Mouse (Mus musculus) urinary bladder, adult 2 months (tissue): Measurements from ENCODE around the gene Txndc16. TPM values are rescaled to one million over a fixed set of nuclear protein-coding genes. Genes with fewer than 3 reads are reported as not detected.

Experiments
- DNase-seq: peaks from one replicate; pipeline ENCODE4 v3.0.0; 2022; ENCODE audit warnings: low spot score
- polyA plus RNA-seq: library from polyadenylated mRNA; depleted of rRNA; stranded (reverse); fragments of >200 nt; gene quantifications from 2 replicates; pipeline ENCODE4 v1.2.3, GENCODE M21; 2012; rRNA removed

Gene Txndc16
- polyA plus RNA-seq = 18.6 and 20.7 TPM in 2 replicates

DNA sequence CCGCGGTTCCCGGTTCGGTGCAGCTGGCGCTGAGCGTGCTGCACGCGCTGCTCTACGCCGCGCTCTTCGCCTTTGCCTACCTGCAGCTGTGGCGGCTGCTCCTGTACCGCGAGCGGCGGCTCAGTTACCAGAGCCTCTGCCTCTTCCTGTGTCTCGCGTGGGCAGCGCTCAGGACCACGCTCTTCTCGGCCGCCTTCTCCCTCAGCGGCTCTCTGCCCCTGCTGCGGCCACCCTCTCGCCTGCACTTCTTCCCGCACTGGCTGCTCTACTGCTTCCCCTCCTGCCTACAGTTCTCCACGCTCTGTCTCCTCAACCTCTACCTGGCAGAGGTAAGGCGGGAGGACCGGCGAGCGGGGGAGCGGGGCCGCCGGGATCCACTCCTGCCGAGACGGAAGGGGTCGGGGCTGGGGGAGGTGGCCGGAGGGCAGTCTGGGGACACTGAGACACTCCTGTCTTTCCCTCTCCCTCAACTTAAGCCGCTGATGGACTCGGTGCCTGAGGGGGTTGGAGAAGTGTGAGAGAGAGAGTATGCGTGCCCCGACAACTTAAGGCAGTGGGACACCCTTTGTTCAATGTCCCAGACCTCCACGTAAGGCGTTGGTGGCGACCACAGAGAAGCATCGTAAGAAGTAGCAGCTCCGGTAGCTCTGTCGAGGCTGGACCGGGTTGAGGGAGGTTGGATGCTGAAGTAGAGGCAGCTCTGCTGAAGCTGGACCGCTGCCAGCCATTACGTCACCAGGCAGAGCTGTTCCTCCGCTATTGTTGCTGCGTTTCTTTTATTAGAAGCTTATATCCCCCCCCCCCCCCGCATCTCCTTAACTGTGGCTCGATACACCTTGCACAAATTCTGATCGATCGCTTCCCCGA, at the start of gene Txndc16:
TSS of gene Txndc16 (minus strand) at position 239 of the 867 bp plus-strand sequence.
- peak; percentile 59 for DNase-seq

DNA sequence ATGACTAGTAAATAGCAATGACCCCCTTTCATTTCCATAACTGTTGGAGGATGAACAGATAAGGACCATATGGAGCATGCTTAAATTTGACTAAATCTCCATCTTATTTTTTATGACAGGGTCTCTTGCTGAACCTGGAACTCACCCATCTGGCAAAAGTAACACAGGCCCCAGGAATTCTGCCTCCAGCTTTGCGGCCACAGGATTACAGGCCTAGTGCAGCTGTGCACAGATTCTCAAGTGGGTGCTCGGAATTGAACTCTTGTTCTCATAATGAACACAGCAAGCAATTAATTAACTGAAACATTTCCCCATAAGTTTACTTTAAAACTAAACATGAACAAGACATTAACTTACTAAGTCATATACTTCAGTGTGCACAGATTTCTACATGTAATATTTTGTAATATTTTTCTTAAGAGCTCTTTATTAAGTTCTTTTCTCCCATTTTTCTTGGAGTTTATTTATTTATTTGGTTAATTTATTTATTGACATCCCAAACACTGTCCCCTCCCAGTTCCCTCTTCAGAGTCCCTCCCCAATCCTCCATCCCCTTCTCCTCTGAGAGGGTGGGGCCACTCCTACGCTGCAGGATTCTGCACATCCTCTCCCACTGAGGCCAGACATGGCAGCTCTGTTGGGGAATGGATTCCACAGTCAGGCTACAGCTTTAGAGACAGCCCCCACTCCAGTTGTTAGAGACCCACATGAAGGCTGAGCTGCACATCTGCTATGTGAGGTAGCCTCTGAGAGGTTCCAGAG, 43.9 kb upstream of the Txndc16 start:
- DNase-seq = no peak

DNA sequence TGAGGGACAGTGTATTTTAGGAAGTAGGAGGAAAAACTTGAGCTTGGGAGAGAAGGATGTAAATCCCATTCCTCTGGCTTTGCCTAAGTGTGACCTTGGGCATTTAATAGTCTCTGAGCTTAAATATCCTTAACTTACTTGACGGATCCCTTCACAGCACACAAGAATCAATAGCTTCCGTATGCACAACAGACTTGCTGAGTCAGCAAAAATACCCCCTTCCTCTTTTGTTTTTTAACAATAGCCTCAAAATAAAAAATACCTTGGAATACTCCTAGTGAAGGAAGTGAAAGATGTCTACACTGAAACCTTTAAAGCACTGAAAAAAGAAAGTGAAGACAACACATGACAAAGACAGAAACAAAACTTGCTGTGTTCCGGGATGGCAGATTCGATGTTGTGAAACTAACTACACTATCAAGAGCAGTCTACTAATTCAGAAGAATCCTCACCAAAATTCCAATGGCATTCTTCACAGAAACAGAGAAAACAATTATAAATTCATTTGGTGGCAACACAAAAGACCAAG, 31.5 kb upstream of the Txndc16 start:
- no peak for DNase-seq

DNA sequence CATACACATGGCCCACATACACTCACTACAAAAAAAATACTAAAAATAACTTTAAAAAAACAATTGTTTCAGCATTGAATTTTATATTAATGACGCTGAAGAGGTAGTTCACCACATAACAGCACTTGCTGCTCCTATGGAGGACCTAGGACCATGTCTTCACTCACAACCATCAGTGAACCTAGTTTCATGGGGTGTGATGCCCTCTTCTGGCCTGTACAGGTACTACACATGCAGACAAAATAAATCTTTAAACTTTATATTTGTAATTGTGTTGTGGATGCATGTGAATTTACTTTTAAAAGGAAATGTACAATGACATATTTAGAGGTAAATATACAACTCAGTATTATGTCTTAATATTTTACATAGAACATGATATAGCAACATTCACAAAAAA, 21.5 kb upstream of the Txndc16 start:
- no peak for DNase-seq

DNA sequence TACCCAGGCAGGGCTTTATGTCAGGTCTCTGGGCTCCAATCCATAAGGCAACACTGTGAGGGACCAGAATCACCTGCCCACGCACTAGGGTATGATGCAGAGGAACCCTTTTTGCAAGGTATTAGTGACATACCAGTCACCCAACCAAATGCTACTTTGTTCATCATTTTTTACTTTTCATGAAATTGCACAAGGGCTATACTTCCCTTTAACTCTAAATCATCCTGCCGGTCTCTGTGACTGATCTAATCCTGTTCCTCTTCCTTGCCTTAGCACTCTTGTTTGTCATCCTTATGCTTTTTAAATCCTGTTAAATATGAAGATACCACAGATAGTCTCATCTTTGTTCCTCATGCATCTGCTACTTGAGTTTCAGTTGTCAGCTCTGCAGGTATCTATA, 18.9 kb upstream of the Txndc16 start:
- DNase-seq = no peak

DNA sequence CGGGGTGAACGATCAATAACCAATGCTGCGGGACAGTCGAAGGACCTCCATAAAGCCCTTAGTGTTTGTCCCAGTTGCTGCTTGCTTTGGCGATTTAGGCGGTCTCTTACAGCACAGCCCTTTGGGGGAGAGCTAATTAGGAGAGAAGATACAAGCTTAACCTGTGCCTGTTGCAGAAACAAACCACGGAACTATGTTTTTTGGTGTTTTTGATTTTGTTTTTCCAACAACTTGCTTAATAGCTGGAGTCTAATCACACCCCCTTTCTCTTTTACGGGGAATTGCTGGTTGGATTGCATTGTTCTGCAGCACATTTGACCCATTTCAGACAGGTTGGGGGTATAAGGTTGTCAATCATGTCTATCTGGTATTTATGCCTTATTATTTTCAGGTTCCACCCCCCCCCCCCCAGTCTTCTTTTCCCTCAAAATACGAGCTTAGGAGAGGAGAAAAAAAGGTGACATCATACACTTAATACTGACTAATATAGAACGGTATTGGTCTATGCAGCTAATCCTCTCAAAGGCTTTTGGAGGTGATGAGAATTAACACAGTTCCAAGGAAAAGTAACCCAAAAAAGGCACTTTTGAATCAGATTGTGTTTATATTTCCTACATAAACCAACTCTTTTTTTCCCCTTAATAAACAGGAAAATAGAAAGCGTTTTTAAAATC, 966 bp upstream of the Txndc16 start:
- no peak for DNase-seq

DNA sequence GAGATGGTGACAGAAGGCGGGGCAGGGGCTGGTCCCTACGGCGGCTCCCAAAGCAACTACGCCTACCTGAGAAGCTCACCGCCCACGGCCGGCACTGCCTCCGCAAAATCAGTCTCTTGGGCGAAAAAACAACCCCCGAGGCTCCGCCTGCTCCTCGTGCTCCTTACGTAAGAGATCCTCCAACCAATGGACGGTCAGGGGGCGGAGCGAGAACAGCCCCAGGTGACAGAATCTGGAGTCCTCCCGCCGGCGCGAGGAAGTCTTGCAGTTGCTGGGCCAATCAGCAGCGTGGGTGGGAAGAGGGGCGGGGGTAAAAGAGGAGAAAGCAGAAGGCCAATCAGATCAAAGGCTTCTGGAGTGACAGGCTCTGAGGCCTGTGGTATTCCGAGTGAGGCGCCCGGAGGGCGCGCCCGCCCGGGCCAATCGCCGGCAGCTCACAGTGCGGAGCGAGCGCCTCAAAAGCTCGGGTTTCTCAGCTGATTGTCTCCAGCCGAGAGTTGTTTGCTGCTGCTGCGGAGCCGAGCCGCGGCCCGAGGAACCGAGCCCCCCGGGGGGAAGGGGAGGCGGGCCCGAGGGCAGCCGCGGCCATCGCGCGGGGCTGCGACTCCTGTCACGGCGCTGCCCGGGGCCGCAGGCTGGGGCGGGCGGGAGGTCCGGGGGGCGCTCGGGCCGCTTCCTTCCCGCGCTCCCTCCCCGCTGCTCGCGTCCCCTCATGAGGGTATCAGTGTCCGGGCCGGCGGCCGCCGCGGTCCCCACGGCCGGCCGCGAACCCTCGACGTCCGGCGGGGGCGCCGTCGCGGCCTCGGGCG, 643 bp downstream of the Txndc16 start, which contains the start of gene Gpr137c:
TSS of gene Gpr137c (plus strand) at position 437 of the 809 bp plus-strand sequence.
- peak; percentile 87 for DNase-seq

DNA sequence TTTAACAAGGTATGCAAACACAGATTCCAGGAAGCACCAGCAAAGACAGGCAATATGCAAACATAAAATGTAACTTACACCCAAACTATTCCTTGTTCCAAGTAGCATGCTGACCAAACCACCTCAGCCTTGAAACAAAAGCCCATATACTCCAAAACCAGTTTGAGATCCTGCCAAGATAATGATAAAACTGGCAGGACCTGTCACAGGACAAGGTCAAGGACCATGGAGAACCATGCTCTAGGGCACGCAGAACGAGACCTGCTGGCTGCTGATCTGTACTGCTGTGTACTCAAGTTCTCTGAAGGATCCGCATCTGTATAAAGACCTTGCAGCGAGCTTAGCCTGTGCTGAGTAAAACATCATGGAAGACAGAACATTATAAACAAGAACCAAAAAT, 2.4 kb downstream of the Txndc16 start:
- no peak for DNase-seq

DNA sequence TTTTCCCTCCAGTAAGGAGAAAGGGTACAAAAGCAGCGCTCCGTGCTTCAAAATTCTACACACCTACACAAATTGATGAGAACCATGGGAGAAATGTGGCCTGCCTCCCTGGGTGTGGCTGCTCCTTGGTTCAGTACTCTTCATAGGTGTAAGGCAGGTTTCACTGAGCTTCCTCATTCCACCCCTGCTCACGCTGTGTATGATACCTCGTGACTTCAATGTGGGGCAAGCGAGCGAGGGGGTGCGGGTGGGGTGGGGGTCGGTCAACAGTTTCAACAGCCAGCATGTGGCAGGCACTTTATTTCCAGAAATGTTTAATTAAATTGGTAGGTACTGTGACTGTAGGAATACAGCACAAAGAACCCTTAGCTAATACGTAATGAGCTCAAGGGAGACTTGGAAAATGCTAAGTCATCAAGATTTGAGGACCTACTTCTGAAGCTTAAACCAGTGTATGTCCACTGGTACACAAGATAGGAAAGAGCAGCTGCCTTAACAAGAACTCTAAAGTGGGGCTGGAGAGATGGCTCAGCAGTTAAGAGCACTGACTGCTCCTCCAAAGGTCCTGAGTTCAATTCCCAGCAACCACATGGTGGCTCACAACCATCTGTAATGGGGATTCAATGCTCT, 3.3 kb downstream of the Txndc16 start:
- no peak for DNase-seq

DNA sequence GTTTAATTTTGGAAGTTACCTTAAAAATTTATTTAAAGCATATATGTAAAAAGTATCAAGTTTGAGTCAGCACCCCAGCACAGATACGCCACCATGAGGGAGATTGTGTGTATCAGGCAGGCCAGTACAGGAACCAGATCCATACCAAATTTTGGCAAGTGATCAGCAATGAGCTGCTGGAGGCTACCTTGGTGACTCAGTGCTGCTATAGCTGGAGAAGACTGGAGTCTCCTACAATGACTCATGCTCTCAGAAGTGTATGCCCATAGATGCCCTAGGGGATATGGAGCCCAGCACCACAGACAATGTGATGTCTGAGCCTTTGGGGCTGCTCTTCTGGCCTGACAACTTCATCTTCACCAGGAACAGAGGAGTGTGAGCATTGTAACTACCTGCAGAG, 8.7 kb downstream of the Txndc16 start:
- DNase-seq = no peak

DNA sequence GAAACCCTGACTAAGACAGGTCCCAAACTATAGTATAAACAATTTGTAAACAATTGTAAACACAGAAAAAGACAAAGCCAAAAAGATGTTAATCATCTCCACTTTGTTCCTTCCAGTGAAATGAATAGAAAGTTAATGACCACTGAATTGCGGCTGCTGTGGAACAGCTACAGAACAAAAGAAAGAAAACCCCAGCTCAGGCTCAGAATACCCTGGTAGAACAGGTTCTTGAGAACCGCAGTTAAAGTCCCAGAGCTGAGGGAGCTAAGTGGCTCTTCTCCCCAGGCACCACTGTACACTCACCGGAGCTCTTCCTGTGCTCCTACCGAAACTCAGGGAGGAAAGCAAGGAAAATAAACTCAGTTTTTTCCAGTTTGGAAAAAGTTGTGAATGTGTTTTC, 9.4 kb downstream of the Txndc16 start:
- DNase-seq = no peak

DNA sequence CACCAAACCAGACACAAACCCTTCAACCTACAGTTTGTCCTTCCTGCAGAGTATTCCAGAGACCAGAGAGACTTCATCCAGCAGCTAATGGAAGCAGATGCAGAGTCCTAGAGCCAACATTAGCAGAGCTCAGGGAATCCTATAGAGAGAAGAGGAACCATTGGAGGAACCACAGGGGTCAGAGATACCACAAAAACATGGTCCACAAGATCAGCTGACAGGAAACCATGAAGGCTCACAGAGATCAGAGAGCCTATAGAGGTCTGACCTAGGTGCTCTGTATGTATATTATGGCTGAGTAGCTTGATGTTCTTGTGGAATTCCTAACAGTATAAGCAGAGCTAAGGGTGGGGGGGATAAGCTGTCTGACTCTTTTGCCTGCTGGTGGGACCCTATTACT, 19.5 kb downstream of the Txndc16 start:
- no peak for DNase-seq

DNA sequence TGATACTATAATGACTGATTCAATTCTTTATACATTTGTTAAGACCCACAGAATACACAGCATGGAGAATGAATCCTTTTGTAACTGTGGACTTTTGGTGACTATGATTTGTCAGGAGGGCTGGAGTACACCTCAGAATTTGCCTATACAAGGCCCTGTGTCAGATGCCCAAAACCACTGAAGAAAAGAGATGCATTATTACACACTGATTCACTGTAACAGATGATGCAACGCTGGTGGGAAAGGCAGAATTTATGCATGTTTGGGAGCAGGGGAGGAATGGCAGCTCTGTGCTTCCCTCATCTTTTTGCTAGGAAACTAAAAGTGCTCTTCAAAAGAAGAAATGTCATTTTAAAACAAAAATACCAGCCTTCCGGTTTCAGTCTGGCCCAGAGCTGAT, 29.1 kb downstream of the Txndc16 start:
- no peak for DNase-seq

DNA sequence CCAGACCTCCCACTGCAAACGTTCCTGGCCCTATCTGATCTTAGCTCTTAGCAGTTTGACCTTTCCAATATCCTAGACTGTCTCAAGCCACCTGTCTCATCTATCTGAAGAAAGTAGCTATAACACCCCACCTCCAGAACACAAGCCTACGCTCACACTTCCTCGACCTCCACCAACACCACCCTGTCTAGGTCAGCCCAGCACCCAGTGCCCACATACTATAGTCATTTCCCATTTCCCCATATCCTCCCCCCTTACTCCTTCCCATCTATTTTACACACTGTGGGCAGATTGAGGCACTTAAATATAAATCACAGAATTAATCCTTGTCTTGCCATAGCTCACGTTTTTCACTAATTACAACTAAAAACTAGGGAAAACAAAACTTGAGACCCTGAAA, 38.5 kb downstream of the Txndc16 start:
- DNase-seq = no peak

DNA sequence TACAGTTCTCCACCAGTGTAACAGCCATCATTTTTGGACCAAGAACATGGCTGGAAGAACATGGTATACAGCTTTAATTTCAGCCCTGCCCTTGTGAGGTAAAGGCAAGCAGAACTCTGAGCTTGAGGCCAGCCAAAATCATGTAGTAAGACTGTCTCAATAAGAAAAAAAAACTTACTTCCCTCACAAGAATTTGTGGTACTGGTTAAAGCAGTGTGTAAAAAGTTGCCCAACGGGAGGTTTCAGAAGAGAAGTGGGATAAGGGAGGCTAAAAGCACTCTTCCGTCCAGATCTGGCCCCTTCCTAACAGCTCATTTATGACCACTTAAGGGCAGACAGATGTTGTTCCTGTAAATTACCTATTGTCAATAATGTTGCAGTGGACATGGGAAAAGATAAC, 40.5 kb downstream of the Txndc16 start:
- no peak for DNase-seq

DNA sequence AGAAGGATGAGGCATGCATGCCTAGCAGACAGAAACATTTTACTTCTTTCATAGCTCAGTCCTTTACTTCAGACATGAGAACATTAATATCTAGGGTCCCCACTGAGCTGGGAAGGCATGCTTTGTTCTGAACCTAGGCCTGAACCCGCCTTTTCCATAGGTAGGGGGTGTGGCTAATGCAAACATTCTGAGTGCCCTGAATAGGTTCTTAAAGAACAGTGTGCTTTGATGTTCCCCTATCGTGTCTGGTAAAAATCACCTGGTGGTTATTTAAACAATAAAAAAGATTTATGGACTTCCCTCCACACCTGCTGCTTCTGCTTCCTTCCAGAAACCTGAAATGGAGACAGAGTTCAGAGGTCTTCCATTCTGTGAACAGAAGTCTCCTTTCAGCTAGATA, 40.9 kb downstream of the Txndc16 start:
- no peak for DNase-seq

DNA sequence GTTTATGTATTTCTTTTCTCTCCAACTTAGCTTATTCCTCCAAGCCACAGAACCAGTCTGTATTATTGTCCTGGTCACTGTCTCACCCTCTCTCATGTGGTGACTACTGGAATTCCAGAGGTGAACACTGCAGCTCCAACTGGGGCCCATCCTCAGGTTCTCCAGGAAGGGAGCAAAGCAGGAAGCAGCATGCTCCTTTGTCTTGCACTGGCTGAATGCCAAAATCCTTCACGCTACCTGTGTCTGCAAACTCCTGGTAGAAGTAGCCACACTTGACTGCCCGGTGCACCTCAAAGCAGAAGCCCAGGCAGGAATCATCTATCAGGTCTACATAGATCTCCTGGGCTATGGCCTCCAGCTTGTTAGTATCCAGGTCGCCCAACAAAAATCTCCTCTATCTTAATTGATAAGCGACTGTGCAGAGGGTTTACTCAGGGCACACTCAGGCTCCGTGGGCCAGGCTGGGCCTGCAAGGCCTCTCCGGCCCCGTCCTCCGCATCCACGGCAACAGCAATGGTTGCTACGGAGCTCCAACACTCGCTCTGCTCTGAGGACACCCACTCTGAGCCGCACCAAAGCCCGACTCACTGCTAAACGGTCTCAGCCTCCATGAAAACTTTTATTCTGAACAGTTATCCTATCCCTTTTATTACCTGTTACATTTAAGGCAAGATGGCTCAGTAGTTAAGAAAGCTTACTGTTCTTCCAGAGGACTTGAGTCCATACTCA, 45.0 kb downstream of the Txndc16 start:
- DNase-seq = no peak

DNA sequence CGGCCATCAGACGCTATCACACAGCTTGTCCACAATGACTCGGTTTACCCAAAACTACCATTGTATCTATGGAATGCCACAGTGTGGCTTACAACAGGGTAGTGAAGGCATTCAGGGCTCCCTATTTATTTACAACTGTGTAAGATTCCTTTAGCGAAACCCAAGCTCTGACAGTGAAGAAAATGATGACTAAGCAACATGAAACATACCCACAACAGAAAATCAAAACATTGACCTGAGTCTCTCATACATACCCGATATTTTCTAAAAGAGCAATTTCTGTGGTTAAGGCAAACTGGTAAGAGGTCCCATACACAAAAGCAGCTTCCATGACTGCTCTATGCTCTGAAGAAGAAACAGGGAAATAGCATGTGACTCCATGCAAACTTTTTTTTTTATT, 47.9 kb downstream of the Txndc16 start:
- no peak for DNase-seq

DNA sequence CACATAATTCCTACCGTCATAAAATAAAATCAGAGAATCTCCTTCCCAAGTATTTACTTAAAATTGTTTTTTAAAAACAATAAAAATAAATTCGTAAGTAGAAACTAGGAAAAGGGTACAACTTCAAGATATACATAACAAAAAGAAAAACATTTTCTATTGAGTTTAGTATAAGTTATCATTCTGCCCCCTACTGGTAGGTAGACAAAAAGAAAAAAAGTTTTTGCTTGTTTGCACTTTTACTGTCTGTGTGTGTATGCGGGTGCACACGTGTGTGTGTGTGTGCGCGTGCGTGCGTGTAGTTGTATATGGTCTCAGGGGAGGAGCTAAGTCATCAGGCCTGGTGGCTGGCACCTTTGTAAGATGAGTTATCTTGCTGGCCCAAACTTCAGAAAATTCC, 52.8 kb downstream of the Txndc16 start:
- no peak for DNase-seq

DNA sequence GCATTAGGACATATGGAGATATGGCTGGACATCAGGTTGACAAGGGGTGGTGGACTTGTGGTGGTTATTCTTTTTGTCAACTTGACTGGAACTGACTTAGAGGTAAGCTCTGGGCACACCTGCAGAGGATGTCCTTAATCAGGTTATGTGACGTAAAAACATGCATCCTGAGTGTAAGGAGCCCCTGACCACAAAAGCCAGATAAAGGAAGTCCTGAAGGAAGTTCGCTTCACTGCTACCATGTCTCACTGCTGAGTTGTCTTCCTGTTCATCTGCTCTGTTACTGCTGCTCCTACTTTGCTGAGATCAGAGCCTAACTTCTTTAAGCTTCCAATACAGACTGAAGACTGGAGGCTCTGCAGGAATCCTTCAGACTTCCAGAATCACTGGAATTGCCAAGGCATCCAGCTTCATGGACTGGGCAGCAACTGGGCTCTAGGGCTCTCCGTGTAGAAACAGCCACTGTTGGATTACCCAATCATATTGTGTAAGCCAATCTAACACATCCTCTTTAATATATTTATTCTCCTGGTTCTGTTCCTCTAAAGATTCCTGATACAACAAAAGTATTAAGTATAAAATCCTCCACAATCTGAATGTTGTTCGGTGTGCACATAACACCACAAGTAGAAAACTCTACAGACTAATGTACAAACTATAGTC, 64.5 kb downstream of the Txndc16 start:
- no peak for DNase-seq
